Mouse (Mus musculus) hindbrain, embryonic 10.5 days (tissue): Measurements from ENCODE around the gene Clip2. TPM values are rescaled to one million over a fixed set of nuclear protein-coding genes. Genes with fewer than 3 reads are reported as not detected.

Experiments used
- DNase-seq: peaks from one replicate; pipeline ENCODE4 v3.0.0-alpha.2; 2017; ENCODE audit warnings: low spot score
- H3K27ac ChIP-seq: fragments of 300-500 bp; sonication (generic); 2 replicates; pipeline ENCODE4 v1.5.1; 2016; ENCODE audit warnings: mild to moderate bottlenecking, moderate library complexity
- H3K27me3 ChIP-seq: fragments of 300-500 bp; sonication (generic); 2 replicates; pipeline ENCODE4 v1.6.1; 2016; ENCODE audit warnings: mild to moderate bottlenecking; ENCODE audit not compliant: poor library complexity, insufficient read depth, severe bottlenecking
- H3K36me3 ChIP-seq: fragments of 300-500 bp; sonication (generic); 2 replicates; pipeline ENCODE4 v1.6.1; 2016; ENCODE audit warnings: mild to moderate bottlenecking, moderate library complexity
- H3K4me1 ChIP-seq: fragments of 300-500 bp; sonication (generic); replicated peaks from 2 replicates; pipeline ENCODE4 v1.6.1; 2016; ENCODE audit warnings: mild to moderate bottlenecking
- H3K4me3 ChIP-seq: fragments of 300-500 bp; sonication (generic); 2 replicates; pipeline ENCODE4 v1.5.1; 2016; ENCODE audit warnings: mild to moderate bottlenecking, moderate library complexity
- H3K9me3 ChIP-seq: fragments of 300-500 bp; sonication (generic); 2 replicates; pipeline ENCODE4 v1.6.1; 2016; ENCODE audit warnings: mild to moderate bottlenecking, moderate library complexity
- WGBS: fragments of 180-500 bp; shearing (Covaris S2); methylation state at CpG from one replicate; pipeline ENCODE4 v1.1.7; 2016; 5-methylcytosine and 5-hydroxymethylcytosine counted together
- polyA plus RNA-seq: library from polyadenylated mRNA; unstranded; fragments of >200 nt; fragmentation: Nextera tagmentation; extraction: Ambion mirVana; gene quantifications from 2 replicates; pipeline ENCODE4 v1.2.1, GENCODE M21; 2016

Clip2 gene
- polyA plus RNA-seq, 1 experiment from 2014 or later = 8.1 TPM

DNA sequence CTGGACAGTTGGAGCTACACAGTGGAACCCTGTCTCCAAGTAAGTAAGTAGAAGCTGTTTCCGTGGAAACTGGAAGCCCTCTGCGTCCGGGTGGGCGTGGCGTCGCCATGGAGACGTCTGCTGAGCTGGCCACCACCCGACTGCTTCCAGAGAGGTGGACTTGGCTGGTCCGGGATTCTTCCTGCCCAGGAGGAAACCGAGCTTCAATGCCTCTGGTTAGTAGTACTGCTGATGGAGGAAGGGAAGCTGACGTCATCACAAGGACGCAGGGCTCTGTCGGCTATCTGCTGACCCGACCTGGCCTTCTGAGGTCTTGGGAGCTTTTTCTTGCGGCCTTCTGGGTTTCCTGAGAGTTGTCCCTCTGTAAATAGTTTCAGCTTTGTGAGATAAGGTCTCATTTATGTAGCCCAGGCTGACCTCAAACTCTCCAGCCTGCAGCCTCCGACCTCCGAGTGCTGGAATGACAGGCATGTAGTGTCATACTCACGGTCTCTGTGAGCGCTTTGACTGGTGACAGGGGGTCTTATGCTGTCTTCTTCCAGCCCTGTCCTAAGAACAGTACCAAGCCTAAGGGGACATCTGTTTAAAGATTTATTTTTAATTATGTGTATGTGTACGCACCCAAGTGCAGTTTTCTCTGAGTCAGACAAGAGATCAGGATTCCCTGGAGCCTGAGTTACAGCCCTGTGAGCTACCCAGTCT, 3.4 kb upstream of the Clip2 start:
- Histone ChIP-seq H3K36me3 (no peaks in the 10 kb centered on the region), H3K4me3 (peak overlapping the region; percentile 34), H3K27ac (peak overlapping the region; percentile 72), H3K27me3 (0 out of 2 replicates have a peak, but pooled peaks cover 3% of the 10 kb centered on the region), H3K9me3 (0 out of 2 replicates have a peak, but pooled peaks cover 2% of the 10 kb centered on the region), H3K4me1 (peaks cover 40% of the 10 kb centered on the region)
- DNase-seq = peak; percentile 91
- WGBS = 14% methylated on average over 20 of the region's 20 CpGs

DNA sequence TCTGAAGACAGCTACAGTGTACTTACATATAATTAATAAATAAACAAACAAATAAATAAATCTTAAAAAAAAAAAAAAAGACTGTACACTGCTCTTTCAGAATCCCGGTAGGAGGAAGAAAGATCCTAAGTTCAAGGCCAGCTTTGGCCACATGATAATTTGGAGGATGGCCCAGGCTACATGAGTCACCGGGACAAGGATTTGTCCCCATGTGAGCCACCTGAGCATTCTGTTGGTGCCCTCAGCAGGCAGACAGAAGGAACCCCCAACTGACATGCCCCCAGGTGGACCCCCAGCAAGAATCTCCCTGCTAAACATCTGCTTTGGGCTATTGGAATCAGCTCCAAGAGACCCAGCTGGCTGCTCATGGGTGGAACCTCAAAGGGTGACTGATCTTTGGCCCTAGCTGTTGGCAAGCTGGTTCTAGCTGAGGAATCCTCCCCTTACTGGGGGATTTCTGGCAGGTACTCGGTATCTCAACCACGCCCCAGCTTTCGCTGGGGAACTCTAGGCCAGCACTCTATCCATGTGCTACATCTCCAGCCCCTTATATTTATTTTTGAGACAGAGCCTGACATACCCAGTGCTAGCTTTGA, 1.8 kb upstream of the Clip2 start:
- WGBS = 88% methylated on average over 5 of the region's 5 CpGs
- no peak for DNase-seq
- H3K36me3 ChIP-seq = 0 out of 2 replicates have a peak, but pooled peaks cover 4% of the 10 kb centered on the region
- 0 out of 2 replicates have a peak, but pooled peaks cover 3% of the 10 kb centered on the region for H3K27me3 ChIP-seq
- 0 out of 2 replicates have a peak, but pooled peaks cover 2% of the 10 kb centered on the region for H3K9me3 ChIP-seq
- H3K27ac ChIP-seq = no peak overlapping the region
- H3K4me3 ChIP-seq = no peak overlapping the region
- H3K4me1 ChIP-seq = peaks cover 51% of the 10 kb centered on the region

DNA sequence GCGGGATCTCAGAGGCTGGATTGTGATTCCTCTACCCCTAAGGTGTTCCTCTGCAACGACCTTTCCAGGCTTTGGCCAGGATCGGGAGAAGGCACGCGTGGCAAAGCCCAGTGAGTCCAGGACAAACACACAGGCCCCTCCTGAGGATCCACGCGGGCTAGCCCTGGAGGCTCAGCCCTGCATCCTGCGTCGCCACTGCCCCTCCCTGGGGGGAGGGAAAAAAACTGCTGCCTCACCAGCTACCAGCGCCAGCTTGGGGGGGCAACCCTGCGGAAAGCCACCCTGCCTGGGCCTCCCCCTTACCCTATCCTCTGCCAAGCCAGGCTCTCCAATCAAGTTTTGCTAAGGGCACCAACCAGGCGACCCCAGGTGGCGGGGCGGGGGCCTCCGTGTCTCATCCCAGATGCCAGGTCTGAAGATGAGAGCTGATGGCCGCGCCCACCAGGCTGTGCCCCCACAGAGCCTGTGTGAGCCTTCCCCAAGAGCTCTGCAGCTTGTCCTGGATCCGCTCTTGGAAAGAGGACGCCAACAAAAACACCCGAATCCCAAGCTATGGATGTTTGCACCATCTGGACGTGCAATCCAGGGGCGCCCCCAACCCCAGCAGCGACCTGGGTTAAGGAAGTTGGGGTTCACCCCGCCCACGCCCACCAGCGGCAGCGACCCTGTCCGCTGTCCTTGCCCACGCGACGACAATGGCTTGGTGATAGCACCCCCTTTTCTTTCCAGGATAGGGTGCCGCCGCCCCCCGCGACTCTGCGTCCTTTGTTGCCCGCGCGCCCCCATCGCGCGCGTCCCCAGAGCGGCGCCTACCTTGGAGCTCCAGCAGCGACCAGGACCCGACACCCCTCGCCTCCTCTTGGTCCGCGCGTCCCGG, 763 bp downstream of the Clip2 start:
- WGBS = 1% methylated on average over 52 of the region's 52 CpGs
- peaks cover 66% of the 10 kb centered on the region for H3K4me1 ChIP-seq
- H3K27me3 ChIP-seq = 0 out of 2 replicates have a peak, but pooled peaks cover 3% of the 10 kb centered on the region
- DNase-seq = peak; percentile 57
- no peaks in the 10 kb centered on the region for H3K9me3 ChIP-seq
- peaks cover 10% of the 10 kb centered on the region for H3K36me3 ChIP-seq
- peak overlapping the region; percentile 97 for H3K27ac ChIP-seq
- peak overlapping the region; percentile 94 for H3K4me3 ChIP-seq

DNA sequence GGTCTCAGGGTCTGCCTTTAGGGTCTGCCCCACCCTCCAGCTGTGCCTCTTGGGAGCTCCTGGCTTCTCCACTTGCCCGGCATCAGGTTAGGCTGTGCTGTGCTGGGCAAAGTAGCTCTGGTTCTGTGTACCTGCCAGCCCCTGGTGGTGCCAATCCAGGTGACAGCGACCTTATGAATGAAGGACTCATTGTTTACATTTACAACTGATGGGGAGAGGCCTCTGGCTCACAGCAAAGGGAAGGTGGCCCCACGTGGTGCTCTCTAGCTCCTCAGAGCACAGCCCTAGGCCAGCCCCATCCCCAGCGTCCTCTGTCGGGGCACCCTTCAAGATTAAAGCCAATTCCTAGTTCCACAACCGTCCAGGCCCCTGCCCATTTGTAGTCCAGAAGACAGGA, 1.4 kb downstream of the Clip2 start:
- peak overlapping the region; percentile 97 for H3K27ac ChIP-seq
- peaks cover 10% of the 10 kb centered on the region for H3K36me3 ChIP-seq
- H3K4me1 ChIP-seq = peaks cover 62% of the 10 kb centered on the region
- WGBS = 14% methylated on average over 6 of the region's 6 CpGs
- no peak for DNase-seq
- no peaks in the 10 kb centered on the region for H3K9me3 ChIP-seq
- H3K27me3 ChIP-seq = 0 out of 2 replicates have a peak, but pooled peaks cover 3% of the 10 kb centered on the region
- H3K4me3 ChIP-seq = peak overlapping the region; percentile 94

DNA sequence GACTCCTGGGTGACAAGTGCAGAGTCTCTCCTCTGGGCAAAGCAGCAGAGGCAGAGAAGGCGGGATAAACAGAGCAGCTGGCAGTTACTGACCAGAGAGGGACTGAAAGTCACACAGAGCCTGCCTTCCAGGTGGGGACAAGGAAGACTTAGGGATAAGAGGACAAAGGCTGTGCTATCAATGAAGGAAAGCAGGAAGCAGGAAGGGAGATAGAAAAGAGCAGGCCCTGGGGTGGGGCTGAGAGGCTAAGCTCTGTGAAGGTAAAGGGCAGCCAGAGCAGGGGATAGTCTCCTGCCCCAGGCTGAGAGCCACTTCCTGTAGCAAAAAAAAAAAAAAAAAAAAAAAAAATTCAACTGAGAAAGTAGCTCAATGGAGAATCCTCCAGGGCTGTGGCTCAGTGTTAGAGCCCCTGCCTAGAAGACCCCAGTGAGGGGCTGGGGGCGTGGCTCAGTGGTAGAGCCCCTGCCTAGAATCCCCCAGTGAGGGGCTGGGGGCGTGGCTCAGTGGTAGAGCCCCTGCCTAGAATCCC, 2.5 kb downstream of the Clip2 start:
- no peak for DNase-seq
- Histone ChIP-seq H3K4me1 (peaks cover 56% of the 10 kb centered on the region), H3K27me3 (0 out of 2 replicates have a peak, but pooled peaks cover 3% of the 10 kb centered on the region), H3K36me3 (peaks cover 10% of the 10 kb centered on the region), H3K27ac (no peak overlapping the region), H3K9me3 (no peaks in the 10 kb centered on the region), H3K4me3 (no peak overlapping the region)
- whole genome bisulfite sequencing = 95% methylated on average over 3 of the region's 3 CpGs

DNA sequence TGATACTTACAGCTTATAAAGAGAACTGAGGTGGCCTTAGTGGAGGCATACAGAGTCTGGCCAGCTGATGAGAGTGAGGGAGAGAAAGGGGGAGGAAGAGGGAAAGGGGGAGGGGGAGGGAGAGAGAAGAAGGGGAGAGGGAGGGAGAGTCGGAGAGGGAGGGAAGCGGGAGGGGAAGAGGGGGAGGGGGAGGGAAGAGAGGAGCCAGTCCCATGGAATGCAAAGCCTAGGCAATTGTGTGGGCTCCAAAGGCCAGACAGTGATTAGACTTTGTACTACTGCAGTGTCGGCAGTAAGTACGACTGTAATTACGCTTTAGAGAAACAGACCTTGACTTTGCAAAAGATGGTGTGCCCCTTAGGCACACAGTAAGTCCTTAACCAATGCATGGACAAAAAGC, 3.9 kb downstream of the Clip2 start:
- H3K27ac ChIP-seq = no peak overlapping the region
- DNase-seq = no peak
- H3K27me3 ChIP-seq = 0 out of 2 replicates have a peak, but pooled peaks cover 3% of the 10 kb centered on the region
- H3K9me3 ChIP-seq = no peaks in the 10 kb centered on the region
- 53% methylated on average over 5 of the region's 5 CpGs for WGBS
- H3K4me3 ChIP-seq = no peak overlapping the region
- H3K36me3 ChIP-seq = peaks cover 16% of the 10 kb centered on the region
- peaks cover 62% of the 10 kb centered on the region for H3K4me1 ChIP-seq

DNA sequence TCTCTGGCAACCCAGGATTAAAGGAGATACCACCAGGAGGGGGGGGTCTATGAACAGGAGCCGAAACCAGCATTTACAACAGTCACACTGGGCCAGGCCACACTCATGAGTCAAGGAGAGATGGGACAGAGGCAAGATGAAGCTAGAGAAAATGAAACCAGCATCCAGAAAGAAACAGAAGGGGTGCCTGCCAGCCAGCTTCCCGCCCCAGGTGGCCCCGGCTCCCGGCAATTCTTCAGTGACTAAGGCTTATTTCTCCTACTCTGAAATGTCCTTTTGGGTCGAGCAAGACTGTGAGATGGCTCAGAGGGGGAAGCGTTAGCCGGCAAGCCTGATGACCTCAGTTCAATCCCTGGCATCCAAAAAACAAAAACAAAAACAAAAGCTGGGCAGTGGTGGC, 5.4 kb downstream of the Clip2 start:
- H3K4me1 ChIP-seq = peaks cover 57% of the 10 kb centered on the region
- H3K9me3 ChIP-seq = no peaks in the 10 kb centered on the region
- peaks cover 16% of the 10 kb centered on the region for H3K36me3 ChIP-seq
- WGBS = 87% methylated on average over 7 of the region's 7 CpGs
- H3K4me3 ChIP-seq = no peak overlapping the region
- DNase-seq = no peak
- H3K27me3 ChIP-seq = no peaks in the 10 kb centered on the region
- H3K27ac ChIP-seq = no peak overlapping the region

DNA sequence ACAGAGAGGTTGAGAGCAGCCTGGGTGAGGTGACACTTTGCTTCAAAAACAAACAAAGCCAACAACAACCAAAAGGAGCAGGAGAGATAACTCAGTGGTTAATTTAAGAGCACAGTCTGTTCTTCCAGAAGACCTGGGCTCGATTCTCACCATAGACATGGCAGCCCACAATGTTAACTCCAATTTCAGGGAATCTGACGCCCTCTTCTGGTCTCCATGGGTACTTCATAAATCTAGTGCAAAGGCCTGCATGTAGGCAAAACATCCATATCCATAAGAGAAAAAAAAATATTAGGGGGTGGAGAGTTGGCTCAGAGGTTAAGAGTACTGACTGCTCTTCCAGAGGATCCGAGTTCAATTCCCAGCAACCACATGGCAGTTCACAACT, 7.0 kb downstream of the Clip2 start:
- no peak for DNase-seq
- peaks cover 17% of the 10 kb centered on the region for H3K36me3 ChIP-seq
- no peaks in the 10 kb centered on the region for H3K9me3 ChIP-seq
- H3K27me3 ChIP-seq = no peaks in the 10 kb centered on the region
- peaks cover 60% of the 10 kb centered on the region for H3K4me1 ChIP-seq
- H3K27ac ChIP-seq = no peak overlapping the region
- H3K4me3 ChIP-seq = no peak overlapping the region
- WGBS = 57% methylated on average over 3 of the region's 3 CpGs

DNA sequence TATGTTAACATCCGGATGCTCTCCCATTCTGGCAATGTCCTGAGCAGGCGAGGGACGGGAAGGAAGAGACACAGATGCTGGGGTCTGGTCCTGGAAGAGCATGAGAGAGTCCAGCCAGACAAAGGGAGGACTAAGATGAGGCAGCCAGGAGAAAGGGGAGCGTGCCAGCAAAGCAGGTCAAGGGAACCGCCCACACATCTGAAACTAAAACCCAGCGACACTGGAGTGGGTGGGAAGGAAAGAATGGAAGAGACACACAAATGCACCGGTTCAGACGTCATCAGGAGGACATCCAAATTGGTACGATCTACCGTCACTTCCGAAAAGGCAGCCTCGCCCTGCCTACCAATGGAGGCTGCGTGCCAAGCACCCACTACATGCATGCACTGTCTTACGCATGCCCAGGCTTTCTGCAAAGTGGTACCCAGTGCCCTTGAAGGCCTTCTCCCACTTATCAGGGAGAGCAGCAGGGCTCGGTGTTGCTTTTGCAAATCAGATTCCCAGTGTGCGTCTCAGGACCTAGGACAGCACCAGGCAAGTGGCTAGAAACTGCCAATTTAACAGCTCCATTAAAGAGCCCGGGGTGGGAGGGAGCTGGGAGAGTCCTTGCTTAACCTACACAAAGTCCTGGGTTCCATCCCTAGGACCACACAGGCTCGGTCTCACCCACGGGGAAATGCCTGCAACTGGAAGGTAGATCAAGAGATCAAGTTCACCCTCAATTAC, 7.6 kb downstream of the Clip2 start:
- no peak for DNase-seq
- peaks cover 16% of the 10 kb centered on the region for H3K36me3 ChIP-seq
- H3K27ac ChIP-seq = peak overlapping the region; percentile 20; the same call in 1 of the 2 replicates
- H3K27me3 ChIP-seq = no peaks in the 10 kb centered on the region
- H3K4me1 ChIP-seq = peaks cover 61% of the 10 kb centered on the region
- H3K9me3 ChIP-seq = no peaks in the 10 kb centered on the region
- H3K4me3 ChIP-seq = no peak overlapping the region
- 64% methylated on average over 19 of the region's 19 CpGs for WGBS

DNA sequence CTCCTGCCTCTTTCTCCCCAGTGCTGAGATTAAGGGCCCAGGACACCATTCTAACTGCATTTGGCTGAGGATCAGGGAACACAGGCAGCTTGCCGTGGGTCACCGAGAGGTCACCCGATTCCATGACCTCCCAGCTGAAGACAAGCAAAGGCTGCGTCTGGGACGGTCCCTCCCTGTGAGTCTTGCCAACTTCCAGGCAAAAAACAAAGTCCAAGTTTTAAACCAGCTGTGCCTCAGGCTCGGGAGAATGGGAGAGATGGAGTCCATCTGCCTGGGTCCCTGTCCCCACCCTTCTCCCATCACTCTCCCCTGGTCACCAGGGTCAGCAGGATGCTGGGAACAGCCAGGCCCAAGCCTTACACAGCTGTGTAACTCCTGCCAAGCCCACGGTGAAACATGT, 10.6 kb downstream of the Clip2 start:
- no peaks in the 10 kb centered on the region for H3K27me3 ChIP-seq
- peaks cover 3% of the 10 kb centered on the region; the same call in 1 of the 2 replicates for H3K9me3 ChIP-seq
- DNase-seq = no peak
- peak overlapping the region; percentile 36 for H3K27ac ChIP-seq
- H3K4me3 ChIP-seq = no peak overlapping the region
- WGBS = 33% methylated on average over 7 of the region's 7 CpGs
- peaks cover 52% of the 10 kb centered on the region for H3K4me1 ChIP-seq
- peaks cover 33% of the 10 kb centered on the region for H3K36me3 ChIP-seq

DNA sequence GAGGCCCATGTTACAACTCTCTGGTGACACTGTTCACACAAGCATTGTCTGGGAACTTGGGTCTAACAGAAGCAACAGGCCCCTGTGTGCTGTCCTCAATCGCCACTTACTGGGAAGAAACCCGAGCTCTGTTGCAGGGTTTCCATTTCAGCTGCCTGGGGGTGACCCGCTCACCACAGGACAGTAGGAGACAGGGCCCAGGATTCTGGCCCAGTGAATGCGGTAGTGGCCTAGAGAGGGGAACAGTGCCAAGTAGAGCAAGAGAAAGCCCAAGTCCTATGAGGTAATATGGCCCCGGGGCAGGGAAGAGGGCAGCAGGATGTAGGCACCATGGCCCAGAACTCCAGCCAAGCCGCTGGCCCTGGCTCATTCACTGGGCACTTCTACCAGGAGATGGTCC, 11.4 kb downstream of the Clip2 start:
- no peak for DNase-seq
- Histone ChIP-seq H3K36me3 (peaks cover 38% of the 10 kb centered on the region), H3K9me3 (peaks cover 5% of the 10 kb centered on the region; the same call in 1 of the 2 replicates), H3K4me3 (no peak overlapping the region), H3K27ac (peak overlapping the region; percentile 76), H3K27me3 (no peaks in the 10 kb centered on the region), H3K4me1 (peaks cover 47% of the 10 kb centered on the region)
- 68% methylated on average over 6 of the region's 6 CpGs for WGBS

DNA sequence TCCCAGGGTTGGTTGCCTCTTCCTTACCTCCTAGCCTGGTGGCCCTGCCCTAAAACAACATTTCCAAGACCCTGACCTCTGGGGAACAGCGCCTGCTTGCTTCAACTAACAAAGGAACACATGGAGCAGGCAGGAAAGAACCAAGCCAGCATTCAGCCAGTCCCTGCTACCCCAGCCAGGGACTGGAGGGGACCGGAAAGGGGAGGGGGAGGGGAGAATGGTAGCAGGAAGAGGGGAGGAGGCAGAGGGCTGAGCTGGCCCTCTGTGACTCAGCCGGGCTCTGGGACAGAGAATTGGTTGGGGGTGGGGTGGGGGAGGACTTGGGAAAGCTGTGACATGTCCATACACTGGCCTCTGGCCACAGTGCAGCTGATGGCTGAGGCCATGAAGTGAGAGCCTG, 12.3 kb downstream of the Clip2 start:
- DNase-seq = peak; percentile 74
- Histone ChIP-seq H3K36me3 (peaks cover 47% of the 10 kb centered on the region), H3K27me3 (no peaks in the 10 kb centered on the region), H3K9me3 (peaks cover 5% of the 10 kb centered on the region; the same call in 1 of the 2 replicates), H3K4me3 (peak overlapping the region; percentile 7; the same call in 1 of the 2 replicates), H3K27ac (peak overlapping the region; percentile 76), H3K4me1 (peaks cover 43% of the 10 kb centered on the region)
- 7% methylated on average over 3 of the region's 3 CpGs for WGBS
